Mouse (Mus musculus) adrenal gland, postnatal 36 days (tissue): ENCODE measurements around the gene Nfix. TPM values are rescaled to one million over a fixed set of nuclear protein-coding genes. Genes with fewer than 3 reads are reported as not detected.

Experiments
- total RNA-seq, 2 experiments: library from RNA; stranded (reverse); gene quantifications; 2 replicates each; pipeline ENCODE4 v1.2.3; 2021

Gene Nfix
- total RNA-seq, 2 experiments from 2014 or later = 99.9 to 108 TPM

Other genes with a start within 250 kb of the Nfix start
- 10 to 100 TPM; 33.9 to 37.4 TPM for gene Ier2, start 137.5 kb downstream of the Nfix start, total RNA-seq
- gene Trmt1, start 114.0 kb downstream of the Nfix start, total RNA-seq = 10 to 100 TPM; 63.8 to 83.7 TPM
- 10 to 100 TPM; 73.9 to 80.0 TPM for gene Nacc1, start 112.5 kb downstream of the Nfix start, total RNA-seq
- gene Lyl1, start 98.9 kb downstream of the Nfix start, total RNA-seq = 1 to 10 TPM; 2.5 to 2.9 TPM
- gene G430095P16Rik, start 77.3 kb downstream of the Nfix start, total RNA-seq = under 1 TPM in 1 of 2 experiments, not detected in 1; 0.46 TPM
- gene Dand5, start 22.5 kb upstream of the Nfix start, total RNA-seq = 1 to 10 TPM; 9.1 to 10.0 TPM
- 10 to 100 TPM; 63.3 to 70.5 TPM for gene Gadd45gip1, start 31.2 kb upstream of the Nfix start, total RNA-seq
- gene Rad23a, start 40.3 kb upstream of the Nfix start, total RNA-seq = 100 to 1,000 TPM; 116 to 119 TPM
- gene Calr, start 46.6 kb upstream of the Nfix start, total RNA-seq = 100 to 1,000 TPM; 569 to 727 TPM
- gene Farsa, start 56.6 kb upstream of the Nfix start, total RNA-seq = 10 to 100 TPM; 62.1 to 69.2 TPM
- 10 to 100 TPM in 1 of 2 experiments, 1 to 10 TPM in 1; 8.7 to 11.5 TPM for gene Syce2, start 71.8 kb upstream of the Nfix start, total RNA-seq
- 10 to 100 TPM; 41.9 to 53.8 TPM for gene Gcdh, start 93.6 kb upstream of the Nfix start, total RNA-seq
- under 1 TPM in 1 of 2 experiments, not detected in 1; 0.20 TPM for gene Klf1, start 101.6 kb upstream of the Nfix start, total RNA-seq
- 10 to 100 TPM in 1 of 2 experiments, 1 to 10 TPM in 1; 9.5 to 10.3 TPM for gene Dnase2a, start 108.2 kb upstream of the Nfix start, total RNA-seq
- 1 to 10 TPM; 1.0 to 1.3 TPM for gene Mast1, start 137.0 kb upstream of the Nfix start, total RNA-seq
- gene Rtbdn, start 146.6 kb upstream of the Nfix start, total RNA-seq = not detected
- gene Gm49661, start 169.1 kb upstream of the Nfix start, total RNA-seq = 1 to 10 TPM in 1 of 2 experiments, not detected in 1; 1.5 TPM
- 100 to 1,000 TPM; 651 to 659 TPM for gene Prdx2, start 169.2 kb upstream of the Nfix start, total RNA-seq
- gene Rnaseh2a, start 169.4 kb upstream of the Nfix start, total RNA-seq = 100 to 1,000 TPM; 109 to 136 TPM
- 100 to 1,000 TPM in 1 of 2 experiments, 10 to 100 TPM in 1; 71.5 to 139 TPM for gene Junb, start 178.4 kb upstream of the Nfix start, total RNA-seq
- 1 to 10 TPM; 7.0 to 8.2 TPM for gene Hook2, start 190.3 kb upstream of the Nfix start, total RNA-seq
- not detected for gene Best2, start 214.2 kb upstream of the Nfix start, total RNA-seq
- 10 to 100 TPM; 91.0 to 93.4 TPM for gene Asna1, start 224.9 kb upstream of the Nfix start, total RNA-seq
- 100 to 1,000 TPM; 157 to 178 TPM for gene Trir, start 226.5 kb upstream of the Nfix start, total RNA-seq
- 10 to 100 TPM; 76.4 to 88.2 TPM for gene Tnpo2, start 236.6 kb upstream of the Nfix start, total RNA-seq